Mouse (Mus musculus) MEL (cell line): ENCODE data around the gene Cd63. TPM values are rescaled to one million over a fixed set of nuclear protein-coding genes. Genes with fewer than 3 reads are reported as not detected.

Experiments used
- DNase-seq: peaks from one replicate; pipeline ENCODE4 v3.0.0; 2011; ENCODE audit warnings: low read depth, low spot score
- H3K27ac ChIP-seq: 2 replicates; pipeline ENCODE4 v1.5.1; 2012; ENCODE audit warnings: low read depth, mild to moderate bottlenecking, control low read depth, low read length, moderate library complexity; ENCODE audit not compliant: control insufficient read depth
- H3K27me3 ChIP-seq, 2 experiments: fragments of 150-350 bp in 1 of 2; sonication (generic) in 1 of 2; 2 replicates each; pipeline ENCODE4 v1.6.1; 2012; ENCODE audit warnings: low read length in 2 of 2, mild to moderate bottlenecking in 2 of 2, improper control_type of control experiment in 1 of 2, moderate library complexity in 1 of 2; ENCODE audit not compliant: insufficient read depth in 2 of 2, control insufficient read depth in 1 of 2
- H3K36me3 ChIP-seq, 2 experiments: 2 replicates each; pipeline ENCODE4 v1.6.1; 2012 to 2014; ENCODE audit warnings: low read length in 2 of 2, improper control_type of control experiment in 1 of 2, inconsistent platforms in 1 of 2, mild to moderate bottlenecking in 1 of 2; ENCODE audit not compliant: insufficient read depth in 2 of 2, control insufficient read depth in 1 of 2
- H3K4me1 ChIP-seq, 2 experiments: fragments of 150-350 bp in 1 of 2; sonication (generic) in 1 of 2; 2 replicates each; pipeline ENCODE4 v1.6.1; 2012; ENCODE audit warnings: low read length in 2 of 2, improper control_type of control experiment in 1 of 2, mild to moderate bottlenecking in 1 of 2; ENCODE audit not compliant: insufficient read depth in 2 of 2, control insufficient read depth in 1 of 2
- H3K4me3 ChIP-seq, 2 experiments: fragments of 150-350 bp in 1 of 2; sonication (generic) in 1 of 2; 2 replicates each; pipeline ENCODE4 v1.5.1; 2012; ENCODE audit warnings: low read depth in 2 of 2, low read length in 2 of 2, mild to moderate bottlenecking in 2 of 2, moderate library complexity in 2 of 2, control low read depth in 1 of 2, improper control_type of control experiment in 1 of 2; ENCODE audit not compliant: control insufficient read depth in 1 of 2, insufficient read depth in 1 of 2
- H3K79me2 ChIP-seq: 2 replicates; pipeline ENCODE4 v1.6.1; 2012; ENCODE audit warnings: mild to moderate bottlenecking, low read length, moderate library complexity; ENCODE audit not compliant: control insufficient read depth, poor library complexity, insufficient read depth
- H3K9ac ChIP-seq: 2 replicates; pipeline ENCODE4 v1.6.1; 2012; ENCODE audit warnings: low read depth, mild to moderate bottlenecking, control low read depth, low read length, moderate library complexity; ENCODE audit not compliant: control insufficient read depth, poor library complexity, severe bottlenecking
- H3K9me3 ChIP-seq: fragments of 150-350 bp; sonication (generic); replicated peaks from 2 replicates; pipeline ENCODE4 v1.6.1; 2012; ENCODE audit warnings: mild to moderate bottlenecking, low read length, improper control_type of control experiment, moderate library complexity; ENCODE audit not compliant: insufficient read depth
- CHD1 ChIP-seq: IDR thresholded peaks from 2 replicates; pipeline ENCODE4 v1.6.1; 2012; ENCODE audit warnings: low read depth, mild to moderate bottlenecking, inconsistent platforms, low read length, improper control_type of control experiment
- CHD2 ChIP-seq: IDR thresholded peaks from 2 replicates; pipeline ENCODE4 v1.6.1; 2011; ENCODE audit warnings: low read length, improper control_type of control experiment
- CTCF ChIP-seq, 3 experiments: IDR thresholded peaks in 2 of 3; conservative IDR thresholded peaks in 1 of 3; 2 replicates each; pipeline ENCODE4 v1.5.1; 2011 to 2012; ENCODE audit warnings: low read length in 3 of 3, low read depth in 2 of 3, mild to moderate bottlenecking in 2 of 3, improper control_type of control experiment in 1 of 3, inconsistent platforms in 1 of 3, mixed read lengths in 1 of 3, moderate library complexity in 1 of 3; ENCODE audit not compliant: control insufficient read depth in 1 of 3, insufficient read depth in 1 of 3, poor library complexity in 1 of 3, severe bottlenecking in 1 of 3
- E2F4 ChIP-seq: IDR thresholded peaks from 2 replicates; pipeline ENCODE4 v1.6.1; 2011; ENCODE audit warnings: low read depth, low read length, improper control_type of control experiment, borderline replicate concordance
- EP300 ChIP-seq, 2 experiments: IDR thresholded peaks; 2 replicates each; pipeline ENCODE4 v1.6.1; 2011; ENCODE audit warnings: improper control_type of control experiment in 2 of 2, low read length in 2 of 2, low read depth in 1 of 2, mild to moderate bottlenecking in 1 of 2
- ETS1 ChIP-seq: IDR thresholded peaks from 2 replicates; pipeline ENCODE4 v1.6.1; 2012; ENCODE audit warnings: low read depth, mild to moderate bottlenecking, inconsistent platforms, low read length, improper control_type of control experiment, moderate library complexity
- GABPA ChIP-seq: IDR thresholded peaks from 2 replicates; pipeline ENCODE4 v1.6.1; 2012; ENCODE audit warnings: low read depth, mild to moderate bottlenecking, inconsistent platforms, low read length, improper control_type of control experiment, moderate library complexity
- JUND ChIP-seq: IDR thresholded peaks from 2 replicates; pipeline ENCODE4 v1.6.1; 2011; ENCODE audit warnings: low read depth, mild to moderate bottlenecking, improper control_type of control experiment, low read length
- MAFK ChIP-seq: IDR thresholded peaks from 2 replicates; pipeline ENCODE4 v1.6.1; 2011; ENCODE audit warnings: low read depth, mild to moderate bottlenecking, low read length, improper control_type of control experiment, borderline replicate concordance
- MEF2A ChIP-seq: IDR thresholded peaks from 2 replicates; pipeline ENCODE4 v1.6.1; 2014; ENCODE audit warnings: low read depth, mild to moderate bottlenecking, inconsistent platforms, low read length, improper control_type of control experiment; ENCODE audit not compliant: poor library complexity, insufficient replicate concordance, severe bottlenecking; ENCODE audit errors: extremely low read depth
- MXI1 ChIP-seq: IDR thresholded peaks from 2 replicates; pipeline ENCODE4 v1.6.1; 2011; ENCODE audit warnings: mild to moderate bottlenecking, low read depth, low read length, improper control_type of control experiment
- MYB ChIP-seq: IDR thresholded peaks from 2 replicates; pipeline ENCODE4 v1.6.1; 2011; ENCODE audit warnings: mild to moderate bottlenecking, low read depth, low read length, improper control_type of control experiment
- MYC ChIP-seq: IDR thresholded peaks from 2 replicates; pipeline ENCODE4 v1.6.1; 2011; ENCODE audit warnings: low read depth, mild to moderate bottlenecking, low read length, improper control_type of control experiment, moderate library complexity
- NELFE ChIP-seq: IDR thresholded peaks from 2 replicates; pipeline ENCODE4 v1.6.1; 2011; ENCODE audit warnings: low read depth, low read length, improper control_type of control experiment
- RCOR1 ChIP-seq: IDR thresholded peaks from 2 replicates; pipeline ENCODE4 v1.6.1; 2012; ENCODE audit warnings: low read depth, mild to moderate bottlenecking, inconsistent platforms, low read length, improper control_type of control experiment
- SMC3 ChIP-seq: IDR thresholded peaks from 2 replicates; pipeline ENCODE4 v1.6.1; 2011; ENCODE audit warnings: low read depth, low read length, improper control_type of control experiment
- TAL1 ChIP-seq: IDR thresholded peaks from 2 replicates; pipeline ENCODE4 v1.6.1; 2012; ENCODE audit warnings: mild to moderate bottlenecking, inconsistent platforms, low read length, moderate library complexity, mixed read lengths
- TBP ChIP-seq: IDR thresholded peaks from 2 replicates; pipeline ENCODE4 v1.8.0; 2011; ENCODE audit warnings: low read depth, low read length, improper control_type of control experiment
- TCF12 ChIP-seq: IDR thresholded peaks from 2 replicates; pipeline ENCODE4 v1.6.1; 2014; ENCODE audit warnings: low read depth, mild to moderate bottlenecking, inconsistent platforms, low read length, improper control_type of control experiment, moderate library complexity
- USF1 ChIP-seq: IDR thresholded peaks from 2 replicates; pipeline ENCODE4 v1.6.1; 2014; ENCODE audit warnings: low read depth, mild to moderate bottlenecking, inconsistent platforms, low read length, improper control_type of control experiment, moderate library complexity
- ZC3H11A ChIP-seq: IDR thresholded peaks from 2 replicates; pipeline ENCODE4 v1.6.1; 2012; ENCODE audit warnings: low read depth, mild to moderate bottlenecking, inconsistent platforms, low read length, improper control_type of control experiment
- ZKSCAN1 ChIP-seq: IDR thresholded peaks from 2 replicates; pipeline ENCODE4 v1.6.1; 2012; ENCODE audit warnings: low read depth, mild to moderate bottlenecking, inconsistent platforms, low read length, improper control_type of control experiment, moderate library complexity
- polyA plus RNA-seq, 2 experiments: library from polyadenylated mRNA; stranded (reverse) in 1 of 2; unstranded in 1 of 2; fragments of >175 nt in 1 of 2; fragments of >200 nt in 1 of 2; gene quantifications; 2 replicates each; pipeline versions ENCODE4 v1.2.1 to v1.2.4; 2012; ENCODE audit warnings: low replicate concordance in 2 of 2, low read depth in 1 of 2; ENCODE audit not compliant: insufficient read length in 2 of 2, insufficient read depth in 1 of 2, missing spikeins in 1 of 2
- total RNA-seq: library from RNA; depleted of rRNA; stranded (reverse); fragments of 300-350 nt; gene quantifications from 2 replicates; pipeline ENCODE4 v1.2.3, GENCODE M21; 2012

The Cd63 gene
- total and polyA plus RNA-seq, 3 experiments = 0.46 to 0.64 TPM; not detected in 1

- Histone ChIP-seq H3K27me3 (peaks cover 2 to 9% of the 10 kb centered on the region in 2 experiments; a peak in 3 of 4 replicates), H3K27ac (no peak within 1 kb of the TSS), H3K4me1 (no peaks in the 10 kb centered on the region), H3K9ac (no peak within 1 kb of the TSS), H3K4me3 (no peak within 1 kb of the TSS), H3K79me2 (no peaks in the 10 kb centered on the region), H3K9me3 (no peaks in the 10 kb centered on the region), H3K36me3 (no peaks in the 10 kb centered on the region)
- TF ChIP-seq MAFK (no peak), ZC3H11A (no peak), MYC (no peak), ZKSCAN1 (no peak), EP300 (IDR thresholded peaks at IDR 0.05; ENCODE audit: low read depth in 1 of 2, low read length in 2 of 2) (no peak), TAL1 (no peak), MYB (no peak), CHD2 (no peak), ETS1 (no peak), MEF2A (no peak), GABPA (no peak), CTCF (IDR thresholded peaks at IDR 0.05 in 2 of 3, conservative IDR thresholded peaks at IDR 0.05 in 1 of 3; ENCODE audit: control insufficient read depth in 1 of 3, insufficient read depth in 1 of 3, low read depth in 2 of 3, low read length in 3 of 3, poor library complexity in 1 of 3, severe bottlenecking in 1 of 3) (no peak), NELFE (no peak), RCOR1 (no peak), TCF12 (no peak), CHD1 (no peak), TBP (no peak), E2F4 (no peak), USF1 (no peak), MXI1 (no peak)
- no peak for DNase-seq
These were observed 32.8 kb downstream of the Cd63 start, which contains the start of gene Itga7 for GRCm38 (mm10) chr10:128933574-128933973. TSS of gene Itga7 (plus strand) at chr10:128933818.

GRCm38 (mm10) chr10:128933976-128934721 lies 33.4 kb downstream of the Cd63 start:
- H3K27me3 ChIP-seq = peaks cover 2 to 8% of the 10 kb centered on the region in 2 experiments; a peak in 3 of 4 replicates
- DNase-seq = no peak
- H3K36me3 ChIP-seq = no peaks in the 10 kb centered on the region
- no peaks in the 10 kb centered on the region for H3K79me2 ChIP-seq
- no peak overlapping the region for H3K4me3 ChIP-seq
- TF ChIP-seq JUND (no peak), TAL1 (no peak), E2F4 (no peak), SMC3 (no peak), USF1 (no peak), EP300 (IDR thresholded peaks at IDR 0.05; ENCODE audit: low read depth in 1 of 2, low read length in 2 of 2) (no peak), TCF12 (no peak)
- H3K27ac ChIP-seq = no peak overlapping the region
- no peaks in the 10 kb centered on the region for H3K4me1 ChIP-seq
- no peaks in the 10 kb centered on the region for H3K9me3 ChIP-seq
- no peak overlapping the region for H3K9ac ChIP-seq
